Mouse (Mus musculus): ENCODE results near the gene Gmip. TPM values are rescaled to one million over a fixed set of nuclear protein-coding genes. Genes with fewer than 3 reads are reported as not detected.

Gmip gene
- polyA plus RNA-seq, 1 experiment from 2014 or later, result 7.9 TPM

DNA sequence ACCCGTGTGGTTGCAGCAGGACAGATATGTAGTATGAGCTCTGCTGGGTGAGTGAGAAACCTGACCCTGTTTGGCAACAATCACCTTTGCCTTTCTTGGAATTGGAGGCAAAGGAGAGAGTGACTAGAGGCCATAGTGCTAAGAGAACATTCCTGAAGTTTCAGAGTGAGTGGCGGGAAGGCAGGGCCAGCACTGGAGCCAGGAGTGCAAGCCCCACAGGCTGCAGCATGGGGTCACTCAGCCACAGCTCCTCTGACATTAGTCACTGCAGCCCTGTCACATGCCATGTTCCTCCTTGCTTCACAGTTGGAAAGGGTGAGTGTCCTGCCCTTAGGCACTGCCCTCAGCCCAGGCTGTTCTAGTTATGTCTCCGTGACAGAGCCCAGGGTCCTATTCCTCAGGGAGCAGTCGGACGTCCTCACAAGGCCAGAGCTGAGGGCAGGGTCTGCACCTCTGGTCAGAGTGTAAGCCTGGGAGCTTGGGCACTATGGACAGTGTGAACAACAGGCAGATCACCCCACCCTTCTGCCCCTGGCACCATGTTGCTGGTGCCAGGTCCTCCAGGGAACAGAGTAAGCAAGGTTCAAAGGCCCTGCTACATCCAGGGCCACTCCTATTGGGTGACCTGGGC, 59.3 kb downstream of the Gmip start:
- ATAC-seq (ENCODE audit: low read depth), result no peak
- Histone ChIP-seq H3K27ac (ENCODE audit: low read length) (no peak overlapping the region), H3K36me3 (ENCODE audit: control insufficient read depth, insufficient read depth, low read length) (no peaks in the 10 kb centered on the region), H3K4me3 (ENCODE audit: low read length) (no peak overlapping the region), H3K9ac (ENCODE audit: low read length) (no peak overlapping the region), H3K9me3 (ENCODE audit: control insufficient read depth, low read length) (no peaks in the 10 kb centered on the region), H3K4me2 (ENCODE audit: low read depth, low read length) (no peak overlapping the region), H3K27me3 (ENCODE audit: control insufficient read depth, insufficient read depth, low read depth, low read length) (no peaks in the 10 kb centered on the region), H3K4me1 (replicated peaks; ENCODE audit: control insufficient read depth, insufficient read depth, low read length) (no peaks in the 10 kb centered on the region)
- WGBS, result 58% methylated on average over 5 of the region's 5 CpGs

DNA sequence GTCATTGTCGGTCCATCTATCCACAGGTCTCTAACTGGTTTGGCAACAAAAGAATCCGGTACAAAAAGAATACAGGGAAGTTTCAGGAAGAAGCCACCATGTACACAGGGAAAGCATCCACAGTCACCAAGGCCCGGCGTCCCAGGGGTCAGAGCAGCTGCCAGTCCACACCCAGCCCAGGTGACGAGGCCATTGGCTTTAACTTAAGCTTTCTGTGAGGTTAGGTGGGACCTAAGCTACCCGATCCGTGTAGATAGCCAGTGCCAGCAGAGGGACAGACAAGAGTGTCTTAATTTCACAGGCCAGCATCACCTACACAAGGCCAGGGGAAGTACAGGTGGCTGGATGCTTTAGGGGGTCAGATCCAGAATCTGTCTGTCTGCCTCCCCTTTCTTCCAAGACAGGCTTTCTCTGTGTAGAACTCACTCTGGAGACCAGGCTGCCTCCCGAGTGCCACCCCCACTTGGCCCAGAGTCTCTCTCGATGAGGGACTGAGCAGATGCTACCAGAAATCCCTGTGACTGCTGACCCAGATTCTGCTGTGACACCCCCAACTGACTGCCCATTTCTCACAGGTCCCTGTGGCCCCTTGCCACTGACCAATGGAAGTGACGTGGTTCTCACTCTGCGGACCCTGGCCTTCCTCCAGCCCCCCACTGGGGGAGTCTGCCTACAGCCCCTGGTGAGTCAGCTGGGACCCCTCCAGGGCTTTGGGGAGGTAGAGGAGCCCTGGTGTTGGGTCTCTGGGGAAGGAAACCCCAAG, 61.7 kb downstream of the Gmip start:
- H3K4me3 ChIP-seq (ENCODE audit: low read length), result no peak overlapping the region
- no peak overlapping the region for H3K9ac ChIP-seq (ENCODE audit: low read length)
- 77% methylated on average over 11 of the region's 11 CpGs for WGBS
- no peak overlapping the region for H3K27ac ChIP-seq (ENCODE audit: low read length)
- no peaks in the 10 kb centered on the region for H3K9me3 ChIP-seq (ENCODE audit: control insufficient read depth, low read length)
- H3K4me1 ChIP-seq (replicated peaks; ENCODE audit: control insufficient read depth, insufficient read depth, low read length), result no peaks in the 10 kb centered on the region
- H3K27me3 ChIP-seq (ENCODE audit: control insufficient read depth, insufficient read depth, low read depth, low read length), result peaks cover 2% of the 10 kb centered on the region; the same call in 1 of the 2 replicates
- no peaks in the 10 kb centered on the region for H3K36me3 ChIP-seq (ENCODE audit: control insufficient read depth, insufficient read depth, low read length)
- no peak for ATAC-seq (ENCODE audit: low read depth)
- no peak overlapping the region for H3K4me2 ChIP-seq (ENCODE audit: low read depth, low read length)

DNA sequence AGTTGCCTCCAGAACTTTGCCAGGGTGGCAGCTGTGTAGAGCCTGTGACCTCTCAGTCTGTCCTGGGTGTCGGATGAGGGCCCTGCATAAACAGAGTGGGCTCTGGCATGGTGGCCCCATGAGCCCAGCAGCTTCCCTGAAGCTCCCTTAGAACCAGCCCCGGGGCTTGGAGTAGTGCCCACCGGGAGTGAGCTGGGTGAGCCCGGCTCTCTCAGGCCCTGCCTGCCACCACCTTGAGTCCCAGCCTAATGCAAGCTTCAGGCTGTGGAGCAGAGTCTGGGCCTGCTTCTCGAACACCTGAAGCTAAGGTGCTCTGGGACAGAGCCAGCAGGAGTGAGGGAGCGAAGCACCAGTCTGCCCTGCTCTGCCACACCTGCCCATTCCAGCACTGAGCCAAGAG, 62.4 kb downstream of the Gmip start:
- Histone ChIP-seq H3K4me1 (replicated peaks; ENCODE audit: control insufficient read depth, insufficient read depth, low read length) (no peaks in the 10 kb centered on the region), H3K27me3 (ENCODE audit: control insufficient read depth, insufficient read depth, low read depth, low read length) (peaks cover 4% of the 10 kb centered on the region; the same call in 1 of the 2 replicates), H3K9ac (ENCODE audit: low read length) (no peak overlapping the region), H3K4me2 (ENCODE audit: low read depth, low read length) (no peak overlapping the region), H3K9me3 (ENCODE audit: control insufficient read depth, low read length) (no peaks in the 10 kb centered on the region), H3K4me3 (ENCODE audit: low read length) (no peak overlapping the region), H3K36me3 (ENCODE audit: control insufficient read depth, insufficient read depth, low read length) (no peaks in the 10 kb centered on the region), H3K27ac (ENCODE audit: low read length) (no peak overlapping the region)
- no peak for ATAC-seq (ENCODE audit: low read depth)
- 72% methylated on average over 6 of the region's 6 CpGs for WGBS

Other genes with a start within 250 kb of the Gmip start
- 22.1 and 24.3 TPM in 2 replicates for gene Zfp868, start 183.1 kb upstream of the Gmip start, polyA plus RNA-seq (2015; fragmentation: Nextera tagmentation; extraction: Ambion mirVana)
- 1.5 and 2.3 TPM in 2 replicates for gene Zfp964, start 154.2 kb upstream of the Gmip start, polyA plus RNA-seq (2015; fragmentation: Nextera tagmentation; extraction: Ambion mirVana)
- 27.7 and 28.2 TPM in 2 replicates for gene Zfp869, start 98.0 kb upstream of the Gmip start, polyA plus RNA-seq (2015; fragmentation: Nextera tagmentation; extraction: Ambion mirVana)
- 8.4 TPM in 2 replicates for gene Zfp963, start 58.7 kb upstream of the Gmip start, polyA plus RNA-seq (2015; fragmentation: Nextera tagmentation; extraction: Ambion mirVana)
- 0.85 and 1.2 TPM in 2 replicates for gene Gm20422, start 33.8 kb upstream of the Gmip start, polyA plus RNA-seq (2015; fragmentation: Nextera tagmentation; extraction: Ambion mirVana)
- 41.8 and 45.8 TPM in 2 replicates for gene Atp13a1, start 17.5 kb upstream of the Gmip start, polyA plus RNA-seq (2015; fragmentation: Nextera tagmentation; extraction: Ambion mirVana)
- gene Zfp866, start 17.5 kb upstream of the Gmip start, polyA plus RNA-seq (2015; fragmentation: Nextera tagmentation; extraction: Ambion mirVana), result 26.7 and 27.9 TPM in 2 replicates
- 0.45 and 0.48 TPM in 2 replicates for gene Lpar2, start 13.8 kb downstream of the Gmip start, polyA plus RNA-seq (2015; fragmentation: Nextera tagmentation; extraction: Ambion mirVana)
- gene Pbx4, start 23.8 kb downstream of the Gmip start, polyA plus RNA-seq (2015; fragmentation: Nextera tagmentation; extraction: Ambion mirVana), result 13.4 and 17.1 TPM in 2 replicates
- 0.26 and 0.30 TPM in 2 replicates for gene Cilp2, start 79.0 kb downstream of the Gmip start, polyA plus RNA-seq (2015; fragmentation: Nextera tagmentation; extraction: Ambion mirVana)
- gene Tssk6, start 93.5 kb downstream of the Gmip start, polyA plus RNA-seq (2015; fragmentation: Nextera tagmentation; extraction: Ambion mirVana), result 2.0 and 2.7 TPM in 2 replicates
- 176 and 179 TPM in 2 replicates for gene Ndufa13, start 93.9 kb downstream of the Gmip start, polyA plus RNA-seq (2015; fragmentation: Nextera tagmentation; extraction: Ambion mirVana)
- gene Yjefn3, start 94.0 kb downstream of the Gmip start, polyA plus RNA-seq (2015; fragmentation: Nextera tagmentation; extraction: Ambion mirVana), result 4.0 and 4.1 TPM in 2 replicates
- 41.6 and 42.1 TPM in 2 replicates for gene Gatad2a, start 187.7 kb downstream of the Gmip start, polyA plus RNA-seq (2015; fragmentation: Nextera tagmentation; extraction: Ambion mirVana)
- 54.0 and 55.1 TPM in 2 replicates for gene Mau2, start 234.1 kb downstream of the Gmip start, polyA plus RNA-seq (2015; fragmentation: Nextera tagmentation; extraction: Ambion mirVana)
- gene Sugp1, start 234.1 kb downstream of the Gmip start, polyA plus RNA-seq (2015; fragmentation: Nextera tagmentation; extraction: Ambion mirVana), result 43.1 and 44.1 TPM in 2 replicates